Mouse (Mus musculus): ENCODE results near the gene Klk12. TPM values are rescaled to one million over a fixed set of nuclear protein-coding genes. Genes with fewer than 3 reads are reported as not detected.

Klk12 gene
- not detected in 4 replicates for total RNA-seq (2023; ENCODE audit: inconsistent age)

DNA sequence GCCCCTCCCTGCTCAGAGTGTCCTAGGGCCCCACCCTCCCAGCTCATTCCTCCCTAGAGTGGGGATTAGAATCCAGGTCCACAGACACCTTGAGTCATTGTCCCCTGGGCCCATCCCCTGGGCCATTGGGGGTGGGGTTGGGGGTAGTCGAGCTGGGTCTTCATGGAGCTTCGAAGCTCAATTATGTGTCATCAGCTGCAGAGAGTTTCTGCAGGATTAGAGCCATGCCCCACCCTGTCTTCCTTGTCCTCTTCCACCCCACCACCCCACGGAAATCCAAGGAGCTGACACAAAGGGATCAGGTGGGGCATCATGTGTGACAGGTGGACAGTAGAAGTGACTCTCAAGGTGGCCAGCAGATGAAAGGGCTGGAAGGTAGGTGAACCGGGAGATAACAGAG is at the start of gene Klk12:
Klk12 (plus strand) TSS at position 301 of the 400 bp plus-strand sequence.

DNA sequence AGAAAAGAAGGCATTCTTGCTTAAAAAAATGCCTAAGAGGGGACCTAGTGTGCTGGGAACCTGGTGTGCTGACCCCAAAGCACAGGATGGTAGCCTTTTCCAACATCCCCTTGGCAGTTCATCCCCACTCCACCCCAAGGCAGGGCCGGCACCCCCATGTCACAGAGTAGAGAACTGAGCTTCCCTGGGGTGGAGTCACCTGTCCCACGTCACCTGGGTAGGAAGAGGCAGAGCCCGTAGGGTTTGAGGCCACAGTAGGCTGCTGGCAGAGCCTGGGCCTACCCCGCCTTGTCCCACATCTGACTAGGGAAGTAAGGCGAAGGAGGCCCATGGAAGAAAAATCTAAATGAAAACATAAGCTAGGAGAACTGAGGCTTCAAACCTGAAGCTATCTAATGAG is 5.7 kb downstream of the Klk12 start, which contains the start of gene Klk11:
Klk11 (plus strand) TSS at position 241 of the 400 bp plus-strand sequence.

GRCm38 (mm10) chr7:43780746-43781145 is 12.0 kb downstream of the Klk12 start, which contains the start of gene Klk10:
Klk10 (plus strand) TSS chr7:43781035.

DNA sequence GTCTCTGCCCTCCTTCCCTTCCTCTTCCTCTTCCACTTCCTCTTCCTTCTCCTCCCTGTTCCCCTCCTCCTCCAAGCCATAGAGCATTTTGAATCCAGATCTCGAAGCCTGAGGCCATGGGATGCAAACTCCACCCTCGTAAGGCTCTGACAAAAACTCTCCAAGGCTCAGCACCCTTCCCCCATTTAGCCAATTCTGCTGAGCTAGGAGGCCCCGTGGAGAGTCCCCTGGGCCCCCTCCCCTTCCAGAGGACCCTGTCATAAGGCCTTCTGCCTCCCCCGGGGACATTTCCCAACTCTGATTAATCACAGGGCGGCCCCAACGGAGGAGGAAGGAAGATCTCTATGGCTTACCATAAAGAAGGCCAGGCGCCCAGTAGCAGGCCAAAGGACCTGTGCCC is 22.9 kb downstream of the Klk12 start, which contains the start of gene Klk9:
Klk9 (plus strand) TSS at position 301 of the 400 bp plus-strand sequence.

GRCm38 (mm10) chr7:43797333-43797769 is 28.7 kb downstream of the Klk12 start, which contains the start of gene Klk8:
Klk8 (plus strand) TSS chr7:43797577.

DNA sequence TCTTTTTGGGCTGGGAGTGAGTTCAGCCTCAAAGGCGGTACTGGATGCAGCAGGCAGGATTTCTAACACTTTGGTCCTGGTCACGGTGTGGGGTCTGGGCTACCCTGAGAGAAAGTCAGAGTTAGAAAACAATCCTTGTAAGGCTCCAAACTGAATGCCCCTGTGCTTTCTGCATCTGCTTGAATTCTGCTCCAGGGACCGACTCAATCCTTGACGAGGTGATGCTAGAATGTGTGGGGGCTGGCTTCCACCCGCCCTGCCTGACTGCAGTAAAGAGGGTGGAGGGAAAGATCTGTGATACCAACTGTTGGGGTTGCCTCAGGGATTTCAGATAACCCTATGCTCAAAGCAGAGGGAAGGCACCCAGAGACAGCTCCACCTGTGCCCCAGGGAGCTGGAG is 42.3 kb downstream of the Klk12 start, which contains the start of gene Klk7:
Klk7 (plus strand) TSS at position 301 of the 400 bp plus-strand sequence.

Other genes with a start within 250 kb of the Klk12 start
- 1.7 to 3.5 TPM (median 2.3 TPM) in 4 replicates for gene Cd33, start 224.5 kb upstream of the Klk12 start, total RNA-seq (2023; ENCODE audit: inconsistent age)
- gene Zfp658, start 206.6 kb upstream of the Klk12 start, total RNA-seq (2023; ENCODE audit: inconsistent age): 1.9 to 2.5 TPM (median 2.5 TPM) in 4 replicates
- 8.9 to 14.1 TPM (median 10.7 TPM) in 4 replicates for gene Zfp719, start 189.3 kb upstream of the Klk12 start, total RNA-seq (2023; ENCODE audit: inconsistent age)
- gene Zfp819, start 161.7 kb upstream of the Klk12 start, total RNA-seq (2023; ENCODE audit: inconsistent age): not detected in 4 replicates
- not detected in 4 replicates for gene Ceacam18, start 134.2 kb upstream of the Klk12 start, total RNA-seq (2023; ENCODE audit: inconsistent age)
- gene Siglece, start 108.7 kb upstream of the Klk12 start, total RNA-seq (2023; ENCODE audit: inconsistent age): 1.7 to 2.6 TPM (median 2.1 TPM) in 4 replicates
- 5.3 to 7.2 TPM (median 6.0 TPM) in 4 replicates for gene Ctu1, start 96.9 kb upstream of the Klk12 start, total RNA-seq (2023; ENCODE audit: inconsistent age)
- gene Klk14, start 78.5 kb upstream of the Klk12 start, total RNA-seq (2023; ENCODE audit: inconsistent age): not detected in 4 replicates
- not detected in 4 replicates for gene Klk13, start 56.3 kb upstream of the Klk12 start, total RNA-seq (2023; ENCODE audit: inconsistent age)
- not detected in 4 replicates for gene Klk11, start 5.7 kb downstream of the Klk12 start, total RNA-seq (2023; ENCODE audit: inconsistent age)
- not detected in 4 replicates for gene Klk10, start 12.1 kb downstream of the Klk12 start, total RNA-seq (2023; ENCODE audit: inconsistent age)
- gene Klk9, start 23.0 kb downstream of the Klk12 start, total RNA-seq (2023; ENCODE audit: inconsistent age): not detected in 4 replicates
- 1.1 to 6.0 TPM (median 4.7 TPM) in 4 replicates for gene Klk8, start 28.7 kb downstream of the Klk12 start, total RNA-seq (2023; ENCODE audit: inconsistent age)
- not detected in 4 replicates for gene Klk7, start 42.4 kb downstream of the Klk12 start, total RNA-seq (2023; ENCODE audit: inconsistent age)
- not detected in 4 replicates for gene Klk6, start 55.6 kb downstream of the Klk12 start, total RNA-seq (2023; ENCODE audit: inconsistent age)
- gene Klk5, start 73.1 kb downstream of the Klk12 start, total RNA-seq (2023; ENCODE audit: inconsistent age): not detected in 4 replicates
- not detected in 4 replicates for gene Klk4, start 112.3 kb downstream of the Klk12 start, total RNA-seq (2023; ENCODE audit: inconsistent age)
- gene Klk15, start 164.8 kb downstream of the Klk12 start, total RNA-seq (2023; ENCODE audit: inconsistent age): not detected in 4 replicates
- not detected in 4 replicates for gene Klk1b8, start 181.8 kb downstream of the Klk12 start, total RNA-seq (2023; ENCODE audit: inconsistent age)
- gene Klk1b1, start 197.9 kb downstream of the Klk12 start, total RNA-seq (2023; ENCODE audit: inconsistent age): not detected in 4 replicates
- gene Klk1b9, start 207.2 kb downstream of the Klk12 start, total RNA-seq (2023; ENCODE audit: inconsistent age): not detected in 4 replicates
- not detected in 4 replicates for gene Klk1b11, start 227.0 kb downstream of the Klk12 start, total RNA-seq (2023; ENCODE audit: inconsistent age)
- gene Klk1b26, start 243.3 kb downstream of the Klk12 start, total RNA-seq (2023; ENCODE audit: inconsistent age): not detected in 4 replicates

Measured in B cell, adult (primary cell).